Mouse (Mus musculus): ENCODE measurements around the gene Mrpl21. TPM values are rescaled to one million over a fixed set of nuclear protein-coding genes. Genes with fewer than 3 reads are reported as not detected.

Mrpl21 gene
- polyA plus RNA-seq, 1 experiment = 39.3 TPM

GRCm38 (mm10) chr19:3335917-3336316, 53.2 kb downstream of the Mrpl21 start:
- Histone ChIP-seq H3K4me3 (replicated peaks; ENCODE audit: control insufficient read depth, low read depth, low read length) (no peak overlapping the region), H3K4me1 (ENCODE audit: control insufficient read depth, insufficient read depth, low read length) (peaks cover 24% of the 10 kb centered on the region), H3K27ac (ENCODE audit: control insufficient read depth, insufficient read depth, low read depth, low read length, poor library complexity) (no peak overlapping the region)
- no peak for TF ChIP-seq POLR2A (IDR thresholded peaks at IDR 0.05; ENCODE audit: borderline replicate concordance, control insufficient read depth, low read depth, low read length)
- no peak for TF ChIP-seq CTCF (IDR thresholded peaks at IDR 0.05; ENCODE audit: control insufficient read depth, insufficient read depth, low read length)
- 70% methylated on average over 1 of the region's 1 CpGs for WGBS

GRCm38 (mm10) chr19:3336485-3337255, 54.0 kb downstream of the Mrpl21 start:
- 49% methylated on average over 8 of the region's 8 CpGs for WGBS
- no peak overlapping the region for H3K27ac ChIP-seq (ENCODE audit: control insufficient read depth, insufficient read depth, low read depth, low read length, poor library complexity)
- TF ChIP-seq POLR2A (IDR thresholded peaks at IDR 0.05; ENCODE audit: borderline replicate concordance, control insufficient read depth, low read depth, low read length) (no peak), CTCF (IDR thresholded peaks at IDR 0.05; ENCODE audit: control insufficient read depth, insufficient read depth, low read length) (no peak)
- H3K4me1 ChIP-seq (ENCODE audit: control insufficient read depth, insufficient read depth, low read length) = peaks cover 24% of the 10 kb centered on the region
- no peak overlapping the region for H3K4me3 ChIP-seq (replicated peaks; ENCODE audit: control insufficient read depth, low read depth, low read length)

GRCm38 (mm10) chr19:3339187-3339586, 56.5 kb downstream of the Mrpl21 start:
- Histone ChIP-seq H3K4me1 (ENCODE audit: control insufficient read depth, insufficient read depth, low read length) (peaks cover 15% of the 10 kb centered on the region), H3K4me3 (replicated peaks; ENCODE audit: control insufficient read depth, low read depth, low read length) (no peak overlapping the region), H3K27ac (ENCODE audit: control insufficient read depth, insufficient read depth, low read depth, low read length, poor library complexity) (no peak overlapping the region)
- TF ChIP-seq POLR2A (IDR thresholded peaks at IDR 0.05; ENCODE audit: borderline replicate concordance, control insufficient read depth, low read depth, low read length) = no peak
- TF ChIP-seq CTCF (IDR thresholded peaks at IDR 0.05; ENCODE audit: control insufficient read depth, insufficient read depth, low read length) = no peak
- WGBS = 34% methylated on average over 8 of the region's 8 CpGs

GRCm38 (mm10) chr19:3341021-3341420, 58.3 kb downstream of the Mrpl21 start:
- WGBS = 16% methylated on average over 3 of the region's 3 CpGs
- TF ChIP-seq POLR2A (IDR thresholded peaks at IDR 0.05; ENCODE audit: borderline replicate concordance, control insufficient read depth, low read depth, low read length) (no peak), CTCF (IDR thresholded peaks at IDR 0.05; ENCODE audit: control insufficient read depth, insufficient read depth, low read length) (no peak)
- Histone ChIP-seq H3K4me3 (replicated peaks; ENCODE audit: control insufficient read depth, low read depth, low read length) (no peak overlapping the region), H3K4me1 (ENCODE audit: control insufficient read depth, insufficient read depth, low read length) (peaks cover 9% of the 10 kb centered on the region; the same call in 1 of the 2 replicates), H3K27ac (ENCODE audit: control insufficient read depth, insufficient read depth, low read depth, low read length, poor library complexity) (no peak overlapping the region)

Other genes with a start within 250 kb of the Mrpl21 start
- gene Ighmbp2, start 116 bp downstream of the Mrpl21 start, polyA plus RNA-seq (2011; ENCODE audit: insufficient read depth, insufficient read length, low replicate concordance, missing spikeins) = 1.8 and 5.5 TPM in 2 replicates
- gene Cpt1a, start 39.4 kb downstream of the Mrpl21 start, polyA plus RNA-seq (2011; ENCODE audit: insufficient read depth, insufficient read length, low replicate concordance, missing spikeins) = 11.5 and 27.9 TPM in 2 replicates
- gene Tesmin, start 106.0 kb downstream of the Mrpl21 start, polyA plus RNA-seq (2011; ENCODE audit: insufficient read depth, insufficient read length, low replicate concordance, missing spikeins) = 1.1 TPM in 1 of 2 replicates, not detected in the other
- gene Gal, start 131.6 kb downstream of the Mrpl21 start, polyA plus RNA-seq (2011; ENCODE audit: insufficient read depth, insufficient read length, low replicate concordance, missing spikeins) = not detected in 2 replicates

All from bone marrow, adult 2 months (tissue).